Mouse (Mus musculus) c-Kit-positive CD71-positive TER-119-negative erythroid progenitor cells, embryonic 14.5 days (primary cell): Measurements from ENCODE around the gene Cnpy3.
"Not testable (repeated sequence)": the region's sequence is repeated elsewhere in the genome, so short reads cannot be mapped to it uniquely, and the experiment has no call there.

Experiments used
- DNase-seq: peaks from one replicate; pipeline ENCODE4 v3.0.0-alpha.2; 2013; ENCODE audit warnings: low read depth

Cnpy3 gene

DNA sequence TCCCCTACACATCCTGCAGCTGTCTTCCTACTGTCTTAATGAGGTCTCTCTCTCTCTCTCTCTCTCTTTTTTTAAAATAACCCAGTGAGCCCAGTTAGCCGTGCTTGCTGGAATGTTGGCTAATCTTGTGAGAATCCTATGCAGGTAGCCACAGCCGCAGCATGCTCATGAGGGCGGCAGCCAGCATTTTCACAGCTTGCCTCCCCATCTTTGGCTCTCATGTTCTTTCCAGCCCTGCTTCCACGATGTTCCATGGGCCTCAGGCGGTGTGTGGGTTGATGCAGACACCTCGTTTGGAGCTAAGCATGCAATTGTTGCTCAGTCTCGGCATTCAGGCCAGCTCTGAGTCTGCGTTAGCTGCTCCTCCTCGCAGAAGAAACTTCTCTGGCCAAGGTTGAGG lies 12.9 kb upstream of the Cnpy3 start:
- not testable (repeated sequence) for DNase-seq

DNA sequence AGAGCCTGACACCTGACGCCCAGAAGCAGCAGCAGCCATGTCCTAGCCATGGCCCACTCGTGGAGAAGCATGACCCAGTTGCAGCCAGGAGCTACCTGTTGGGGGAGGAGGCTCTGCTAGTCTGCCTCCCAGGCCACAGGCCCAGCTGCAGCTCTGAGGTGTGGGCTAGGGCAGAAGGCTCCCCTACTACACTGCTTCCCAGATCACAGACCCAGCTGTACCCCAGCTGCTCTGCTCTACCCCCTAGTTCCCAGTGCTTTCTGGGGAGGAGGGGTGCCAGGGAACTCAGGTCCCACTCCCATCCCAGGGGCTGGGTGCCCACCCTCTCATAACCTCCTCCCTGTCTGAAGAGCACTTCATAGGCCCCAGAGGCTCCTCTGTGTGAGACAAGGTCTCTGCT lies 11.5 kb upstream of the Cnpy3 start, which contains the start of gene Ptcra:
TSS of gene Ptcra (minus strand) at position 169 of the 400 bp plus-strand sequence.
- no peak for DNase-seq

DNA sequence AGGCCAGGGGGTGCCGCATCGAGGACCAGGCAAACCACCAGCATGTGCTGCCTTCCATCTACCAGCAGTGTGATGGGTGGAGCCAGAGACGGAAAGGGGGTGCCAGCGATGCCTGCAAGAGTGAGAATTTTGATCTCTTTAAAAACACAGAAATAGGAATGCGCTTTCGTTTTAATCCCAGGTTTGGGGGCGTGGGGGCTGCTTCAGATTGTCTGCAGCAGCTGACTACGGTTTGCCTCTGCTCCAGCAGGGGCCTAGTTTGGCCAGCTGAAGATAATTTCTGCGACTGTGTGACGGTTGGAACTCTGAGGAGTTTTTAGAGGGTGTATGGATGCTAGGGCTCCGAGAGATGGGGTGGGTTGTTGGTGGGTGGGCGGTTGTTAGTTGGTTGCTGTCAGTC lies 6.7 kb upstream of the Cnpy3 start:
- no peak for DNase-seq

DNA sequence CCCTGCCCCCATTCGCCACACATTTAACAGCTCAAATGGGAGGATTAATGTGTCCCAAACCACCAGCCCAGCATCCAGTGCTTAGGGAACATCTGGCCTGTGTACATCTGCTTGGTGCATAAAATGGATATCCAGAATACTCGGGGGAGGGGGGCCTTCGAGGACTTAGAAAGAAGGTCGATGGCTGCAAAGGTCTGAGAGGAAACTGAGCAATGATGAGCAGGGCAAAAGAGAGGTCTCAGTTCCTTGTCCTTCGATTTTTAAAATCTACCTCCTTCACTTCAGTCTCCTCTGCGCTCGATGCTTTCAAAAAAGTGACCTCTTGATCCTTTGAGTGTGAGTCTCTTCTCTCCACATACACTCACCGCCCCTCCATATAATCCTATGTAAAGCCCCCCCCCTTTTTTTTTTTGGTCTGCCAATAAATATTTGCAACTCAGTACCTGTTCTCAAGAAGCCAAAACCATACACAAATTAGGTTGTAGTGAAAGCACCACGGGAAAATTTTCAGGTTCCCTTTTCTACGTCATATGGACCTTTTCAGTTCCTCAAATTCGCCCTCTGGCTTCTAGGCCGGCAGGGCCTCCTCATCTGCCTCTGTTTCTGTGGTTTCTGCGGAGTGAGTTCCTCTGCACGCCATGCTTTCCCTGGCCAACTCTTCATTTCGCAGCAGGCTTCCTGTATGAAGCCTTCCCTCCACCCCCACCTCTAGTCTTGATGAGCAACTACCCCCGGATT lies 789 bp downstream of the Cnpy3 start:
- no peak for DNase-seq

DNA sequence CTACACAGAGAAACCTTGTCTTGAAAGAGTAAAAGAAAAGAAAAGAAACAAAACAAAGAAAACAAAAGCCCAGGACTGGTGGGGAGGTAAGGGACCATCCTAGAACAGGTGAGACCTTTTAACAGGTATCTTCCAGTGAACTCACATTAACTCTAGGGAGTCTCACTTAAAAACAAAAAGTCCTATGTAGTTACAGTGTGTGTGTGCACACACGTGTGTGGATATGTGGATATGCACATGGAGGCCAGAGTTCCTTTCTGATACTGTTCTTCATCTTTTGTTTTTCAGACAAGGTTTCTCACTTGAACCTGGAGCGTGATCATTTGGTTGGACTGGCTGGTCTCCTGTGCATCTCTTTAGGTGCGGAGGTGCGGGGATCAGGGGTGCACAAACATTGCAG lies 1.4 kb downstream of the Cnpy3 start:
- DNase-seq: no peak

DNA sequence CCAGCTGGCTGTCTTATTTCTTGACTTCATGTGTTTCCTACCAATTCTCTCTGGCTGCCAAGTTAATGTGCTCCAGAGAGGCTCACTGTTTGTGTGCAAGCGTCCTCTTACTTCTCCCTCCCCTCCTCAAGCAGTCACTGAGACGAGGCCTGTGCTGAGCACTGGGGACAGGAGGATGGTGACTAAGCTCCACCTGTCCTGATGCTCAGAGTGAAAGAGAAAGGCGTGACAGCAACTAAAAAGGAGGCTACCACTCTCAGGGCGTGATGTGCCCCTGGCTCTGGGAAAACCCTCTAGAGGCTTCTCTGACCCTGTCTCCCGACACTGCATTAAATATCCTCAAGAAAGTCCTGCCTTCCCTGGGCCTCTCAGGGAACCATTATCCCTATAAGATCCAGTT lies 2.7 kb downstream of the Cnpy3 start:
- no peak for DNase-seq

DNA sequence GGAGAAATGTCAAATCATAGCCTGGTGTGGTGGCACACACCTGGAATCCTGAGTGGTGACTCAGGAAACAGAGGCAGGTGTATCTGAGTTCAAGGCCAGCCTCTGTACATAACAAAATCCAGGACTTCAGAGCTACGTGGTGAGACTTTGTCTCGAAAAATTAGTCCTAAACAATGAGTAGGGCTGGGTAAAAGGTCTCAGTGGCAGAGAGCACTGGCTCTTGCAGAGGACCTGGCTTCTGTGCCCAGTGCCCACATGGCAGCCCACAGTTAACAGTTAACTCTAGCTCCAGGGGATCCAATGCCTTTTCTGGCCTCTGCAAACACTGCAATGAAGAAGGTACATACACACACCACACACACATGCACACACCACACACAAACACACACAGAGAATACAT lies 4.2 kb downstream of the Cnpy3 start:
- DNase-seq: no peak

DNA sequence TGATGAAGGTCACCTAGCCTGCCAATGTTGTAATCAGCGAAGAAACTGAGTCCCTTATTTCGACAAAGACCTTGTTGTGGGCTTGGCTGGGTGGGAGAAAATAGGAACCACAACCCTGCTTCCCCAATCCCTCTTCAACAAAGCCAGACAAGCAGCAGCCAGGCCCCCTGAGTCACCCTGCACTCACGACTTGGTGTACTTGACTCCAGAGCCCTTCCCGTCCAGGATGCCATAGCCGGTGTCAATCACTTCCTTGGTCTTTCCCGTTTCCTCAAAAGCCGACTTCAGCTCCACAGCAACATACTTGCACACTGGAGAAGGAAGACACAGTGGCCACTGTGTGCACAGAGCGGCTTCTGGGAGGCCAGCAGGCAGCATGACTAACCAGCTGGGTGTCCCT lies 4.8 kb downstream of the Cnpy3 start:
- DNase-seq: no peak

DNA sequence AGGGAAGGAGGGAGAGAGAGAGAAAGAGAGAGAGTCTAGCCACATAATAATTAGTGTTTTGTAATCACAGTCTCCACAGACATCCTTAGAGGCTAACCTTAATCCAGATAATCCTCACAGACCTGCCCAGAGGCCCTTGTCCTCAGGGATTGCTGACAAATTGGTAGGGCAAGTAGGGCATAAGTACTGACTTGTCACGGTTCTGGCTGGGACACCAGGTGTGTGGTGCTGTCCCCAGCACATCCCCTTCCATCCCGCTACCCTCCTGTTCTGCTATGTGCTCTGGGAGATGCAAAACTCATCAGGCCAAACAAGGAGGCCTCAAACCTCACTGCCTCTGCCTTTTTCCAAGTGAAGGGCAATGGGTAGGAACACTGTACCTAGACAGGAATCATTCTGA lies 6.5 kb downstream of the Cnpy3 start:
- no peak for DNase-seq

DNA sequence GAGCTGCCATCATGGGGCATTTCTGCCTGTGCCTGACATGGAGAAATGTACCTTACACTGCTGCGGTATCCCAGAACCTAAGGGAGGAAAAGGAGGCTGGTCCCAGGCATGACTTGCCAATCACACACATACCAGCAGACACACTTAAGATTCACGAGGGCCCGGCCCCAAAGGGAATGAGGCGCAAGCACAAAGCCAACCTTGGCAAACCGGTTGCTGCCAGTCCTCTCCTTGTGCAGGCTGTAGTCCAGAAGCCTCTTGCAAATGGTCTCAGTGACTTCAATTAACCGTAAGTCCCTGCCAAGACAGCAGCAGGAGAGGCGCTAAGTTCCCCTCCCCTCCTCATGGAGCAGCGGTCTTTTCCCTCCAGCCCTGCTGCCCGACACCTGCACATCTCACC lies 9.0 kb downstream of the Cnpy3 start:
- no peak for DNase-seq

DNA sequence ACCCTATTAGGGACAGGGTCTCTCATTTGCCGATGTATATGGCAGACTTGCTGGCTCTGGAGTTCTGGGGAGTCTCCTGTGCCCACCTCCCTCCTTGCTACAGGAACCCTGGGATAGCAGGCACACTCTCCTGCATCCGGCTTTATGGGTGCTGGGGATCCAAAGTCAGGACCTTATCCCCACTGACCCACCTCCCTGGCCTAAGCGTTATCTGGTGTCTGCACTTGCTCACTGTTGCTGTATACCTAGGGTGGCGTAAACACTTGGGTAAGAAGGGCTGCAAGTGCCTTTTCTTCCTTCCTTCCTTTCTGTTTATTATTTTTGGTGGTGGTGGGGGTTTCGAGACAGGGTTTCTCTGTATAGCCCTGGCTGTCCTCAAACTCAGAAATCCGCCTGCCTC lies 10.7 kb downstream of the Cnpy3 start:
- no peak for DNase-seq

DNA sequence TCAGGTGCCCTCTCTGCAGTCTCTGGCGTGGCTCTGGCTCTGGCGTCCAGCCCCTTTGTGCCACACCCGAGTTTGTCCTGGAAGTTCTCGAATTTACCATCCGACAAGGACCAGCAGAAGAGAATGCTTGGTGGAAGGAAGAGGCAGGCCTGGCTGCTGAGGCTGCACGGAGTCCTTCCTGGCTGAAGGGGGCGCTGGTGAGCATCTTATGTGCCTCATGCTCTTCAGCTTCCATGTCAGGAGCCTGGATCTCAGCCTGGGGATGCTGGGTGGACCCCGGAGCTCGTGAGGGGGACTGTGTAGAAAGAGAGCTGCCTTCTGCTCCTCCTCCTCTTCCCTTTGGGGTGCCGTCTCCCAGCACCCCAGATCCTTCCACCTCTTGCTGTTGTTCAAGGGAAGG lies 15.9 kb downstream of the Cnpy3 start:
- peak; percentile 43 for DNase-seq

DNA sequence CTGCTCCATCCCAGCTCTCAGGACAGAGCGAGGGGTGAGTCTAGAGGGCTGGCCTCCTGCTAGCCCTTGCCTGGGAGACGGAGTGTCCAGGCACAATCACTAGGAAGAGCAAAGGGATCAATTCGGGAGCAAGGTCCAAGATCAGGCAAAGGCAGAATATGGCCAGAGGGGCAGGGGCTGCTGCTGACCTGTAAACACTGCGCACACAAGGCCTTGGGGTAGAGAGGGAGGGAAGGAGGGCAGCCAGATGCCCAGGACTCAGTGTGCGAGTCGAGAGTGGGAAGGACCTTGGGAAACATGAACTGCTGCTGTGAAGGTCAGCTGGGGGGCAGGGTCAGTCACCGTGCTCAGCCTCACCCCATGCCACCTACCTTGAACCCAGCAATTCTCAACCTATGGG lies 16.7 kb downstream of the Cnpy3 start:
- DNase-seq: no peak

DNA sequence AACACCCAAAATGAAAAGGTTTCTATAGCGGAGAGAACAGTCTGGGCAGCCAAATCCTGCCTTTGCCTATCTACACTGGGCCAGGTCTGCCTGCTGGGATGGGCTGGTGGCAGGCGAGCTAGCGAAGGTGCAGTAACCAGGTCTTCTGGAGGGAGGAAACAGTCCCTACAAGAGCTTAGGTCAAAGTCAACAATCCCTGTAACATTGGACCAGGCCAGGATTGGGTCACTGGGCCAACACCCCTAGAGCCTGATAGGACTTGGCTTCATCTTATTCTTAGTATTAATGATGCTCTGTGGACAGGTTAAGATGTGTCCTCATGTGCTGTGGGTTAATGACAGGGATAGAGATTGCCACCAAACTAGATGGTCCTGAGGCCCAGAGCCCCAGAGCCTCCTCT lies 18.0 kb downstream of the Cnpy3 start:
- no peak for DNase-seq

DNA sequence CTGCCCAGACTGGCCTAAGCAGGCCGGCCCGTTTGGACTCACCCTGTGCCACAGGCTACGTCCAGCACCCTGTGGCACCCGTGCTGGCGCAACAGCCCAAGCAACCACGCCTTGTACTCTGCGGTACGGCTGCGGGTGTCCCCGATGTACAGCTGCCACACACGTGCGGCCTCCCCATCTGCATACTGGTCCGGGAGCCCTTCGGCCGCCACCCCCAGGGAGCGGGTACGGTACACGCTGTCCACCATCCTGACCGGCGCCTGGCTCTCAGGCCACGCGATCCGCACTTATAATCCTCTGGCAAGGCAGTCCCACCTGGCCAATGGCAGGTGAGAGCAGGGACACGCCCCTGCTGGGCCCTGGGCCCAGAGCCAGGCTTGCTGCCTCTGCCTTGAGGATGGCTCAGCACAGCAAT lies 23.1 kb downstream of the Cnpy3 start, which contains the start of gene Gnmt:
TSS of gene Gnmt (minus strand) at position 265 of the 415 bp plus-strand sequence.
- no peak for DNase-seq

DNA sequence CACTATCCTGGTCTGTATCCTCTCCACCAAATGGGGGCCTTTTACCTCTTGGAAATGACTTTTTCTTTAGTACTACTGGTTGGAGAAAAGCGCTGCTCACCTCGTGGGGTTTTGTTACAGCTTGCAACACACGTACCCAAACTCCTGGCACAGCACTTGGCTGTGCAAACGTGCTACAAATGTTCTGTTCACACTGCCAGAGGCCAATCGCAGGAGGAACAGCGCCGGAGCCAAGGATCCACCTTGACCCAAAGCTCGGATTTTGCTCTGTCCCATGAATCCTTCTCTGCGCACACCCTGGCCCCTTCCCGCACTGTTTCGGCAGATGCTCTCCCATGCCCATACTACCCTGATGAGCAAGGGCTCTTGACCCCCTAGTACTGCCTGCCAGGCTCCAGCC lies 23.5 kb downstream of the Cnpy3 start:
- no peak for DNase-seq

DNA sequence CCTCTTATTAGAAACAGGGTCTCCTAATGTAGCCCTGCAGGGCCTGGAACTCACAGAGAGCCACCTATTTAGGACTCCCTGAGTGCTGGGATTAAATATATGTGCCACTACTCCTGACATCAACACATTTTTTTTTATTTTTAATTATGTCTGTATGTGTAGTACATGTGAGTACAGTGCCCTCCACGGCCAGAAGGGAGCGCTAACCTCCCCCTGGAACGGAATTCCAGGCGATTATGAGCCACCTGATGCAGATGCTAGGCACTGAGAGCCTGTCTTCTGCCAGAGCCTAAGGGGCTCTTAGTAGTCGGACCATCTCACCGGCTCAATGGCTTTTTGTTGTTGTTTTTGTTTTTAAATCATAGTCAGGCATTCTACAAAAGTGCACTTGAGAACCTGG lies 24.0 kb downstream of the Cnpy3 start:
- DNase-seq: no peak

DNA sequence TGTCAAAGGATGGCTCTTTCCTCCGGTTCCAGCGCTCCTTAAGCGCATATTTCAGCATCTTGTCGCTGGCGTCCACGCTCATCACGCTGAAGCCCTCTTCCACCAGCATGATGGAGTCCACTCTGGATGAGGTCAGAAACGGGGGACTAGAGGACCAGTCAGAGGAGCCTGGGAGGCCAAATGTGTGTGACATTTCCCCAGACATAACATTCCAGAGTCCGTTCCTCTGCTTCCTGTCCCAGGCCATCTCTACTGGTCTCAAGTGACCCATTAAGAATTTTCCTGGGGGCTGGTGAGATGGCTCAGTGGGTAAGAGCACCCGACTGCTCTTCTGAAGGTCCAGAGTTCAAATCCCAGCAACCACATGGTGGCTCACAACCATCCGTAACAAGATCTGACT lies 24.7 kb downstream of the Cnpy3 start:
- no peak for DNase-seq

DNA sequence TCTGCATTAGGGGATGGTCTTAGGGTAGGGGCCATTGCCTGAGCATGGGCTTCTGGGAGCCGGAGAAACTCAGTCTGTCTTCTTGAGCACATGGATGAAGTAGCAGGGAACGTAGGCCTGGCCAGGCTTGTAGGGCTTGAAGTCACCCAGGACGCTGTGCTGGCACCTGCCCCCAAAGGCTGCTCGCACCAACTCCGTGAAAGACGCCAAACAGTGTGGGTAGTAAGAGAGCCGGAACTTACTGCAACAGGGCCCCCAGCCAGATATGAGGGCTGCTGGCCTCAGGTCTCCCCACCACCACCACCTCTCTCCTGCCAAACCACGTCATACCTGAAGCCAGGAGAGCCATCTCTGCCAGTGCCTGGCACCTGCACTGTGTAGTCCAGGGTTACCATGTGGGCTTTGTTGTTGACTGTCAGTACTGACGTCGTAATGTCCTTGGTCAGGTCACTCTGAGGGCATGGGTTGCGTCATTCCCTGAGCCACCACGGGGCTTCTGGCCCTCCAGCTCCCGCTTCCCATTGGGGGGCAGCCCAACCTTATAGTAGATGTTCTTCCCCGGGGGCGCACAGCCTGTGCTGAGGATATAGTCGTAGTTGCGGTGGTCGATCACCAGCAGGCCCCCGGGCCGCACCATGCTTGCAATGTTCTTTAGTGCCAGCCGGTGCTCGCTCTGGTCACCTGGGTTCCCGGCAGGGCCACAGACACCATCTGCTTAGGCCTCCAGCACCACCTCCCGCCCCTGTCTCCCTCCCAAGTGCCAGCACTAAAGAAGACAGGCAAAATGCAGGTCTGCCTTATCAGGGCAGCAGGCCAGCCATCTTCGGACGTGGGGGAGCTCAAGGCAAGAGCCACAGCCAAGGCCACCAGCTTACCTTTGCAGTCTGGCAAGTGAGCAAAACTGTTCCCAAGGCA lies 26.0 kb downstream of the Cnpy3 start:
- DNase-seq: no peak

DNA sequence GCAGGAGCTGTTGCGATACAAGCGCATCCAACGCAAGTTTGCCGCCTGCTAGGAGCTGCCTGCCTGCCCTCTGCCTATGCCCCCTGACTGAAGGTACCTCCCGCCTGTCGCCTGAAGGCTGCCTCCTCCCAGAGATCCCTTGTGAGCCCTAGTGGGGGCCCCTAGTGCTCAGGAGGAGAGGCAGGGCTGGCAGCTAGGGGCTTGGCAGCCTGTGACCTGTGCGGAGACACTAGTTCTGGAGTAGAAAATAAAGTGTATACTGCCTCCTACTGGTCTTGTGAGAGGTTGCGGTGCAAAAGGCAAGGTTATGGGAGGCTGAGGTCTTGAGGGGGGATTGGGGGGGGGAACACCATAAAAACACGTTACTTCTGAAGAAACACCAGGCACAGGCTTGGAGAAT lies 26.7 kb downstream of the Cnpy3 start:
- DNase-seq: no peak

DNA sequence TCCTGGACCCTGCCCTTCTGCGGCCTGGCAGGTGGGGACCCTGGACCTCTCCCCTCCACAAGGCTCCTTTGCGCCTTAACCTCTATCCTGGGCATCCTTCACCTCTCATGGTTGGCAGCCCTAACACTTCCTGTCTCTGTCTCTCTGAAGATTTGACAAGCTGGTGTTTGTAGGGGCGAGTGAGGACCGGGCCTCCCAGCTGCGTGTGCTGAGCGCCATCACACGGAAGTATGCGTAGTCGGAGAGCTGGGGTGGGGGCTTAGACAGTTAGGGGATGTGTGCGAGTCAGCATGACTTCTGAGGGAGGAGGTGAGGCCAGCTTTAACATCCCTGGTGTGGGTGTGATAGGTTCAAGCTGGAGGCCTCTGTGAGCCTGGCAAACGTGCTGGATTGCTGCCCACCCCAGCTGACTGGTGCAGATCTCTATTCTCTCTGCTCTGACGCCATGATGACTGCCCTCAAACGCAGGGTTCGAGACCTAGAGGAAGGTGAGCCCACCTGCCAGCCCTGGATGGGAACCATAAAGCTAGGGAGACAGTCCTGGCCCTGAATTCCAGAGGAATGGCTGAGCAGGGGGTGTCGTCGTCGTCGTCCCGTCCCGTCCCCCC lies 27.4 kb downstream of the Cnpy3 start:
- DNase-seq: no peak

DNA sequence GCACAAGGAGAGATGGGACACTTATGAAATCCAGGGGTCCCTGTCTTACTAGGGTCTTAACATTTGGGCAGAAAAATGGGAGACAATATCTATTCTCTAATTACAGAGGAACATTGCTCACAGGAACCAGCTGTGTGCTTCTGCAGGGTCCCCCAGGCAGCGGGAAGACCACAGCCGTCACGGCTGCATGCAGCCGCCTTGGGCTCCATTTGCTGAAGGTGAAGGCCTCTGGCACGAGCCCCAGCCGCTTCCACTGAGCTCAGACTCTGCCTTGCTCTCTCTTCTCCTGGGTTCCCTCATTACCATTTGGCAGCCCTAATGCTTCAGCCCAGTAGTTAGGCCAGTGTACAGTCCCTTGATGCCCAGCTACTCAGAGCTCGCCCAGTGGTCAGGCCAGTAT lies 30.9 kb downstream of the Cnpy3 start:
- no peak for DNase-seq
